Mouse (Mus musculus) layer of hippocampus, adult 11-12 months (tissue): ENCODE measurements at regions not wholly inside any gene's neighbourhood (a gene's known extent, or its start where the extent isn't known, plus 50 kb on each side); places are given as distances from the start of the nearest gene placed in this dataset.
"Not testable (repeated sequence)": the region's sequence is repeated elsewhere in the genome, so short reads cannot be mapped to it uniquely, and the experiment has no call there.

Experiments
- DNase-seq: peaks from one replicate; pipeline ENCODE4 v3.0.0; 2022; ENCODE audit warnings: low spot score

- no peak for DNase-seq
Measured at GRCm38 (mm10) chr3:130827021-130827420, 96.8 kb upstream of the Rpl34 start.

DNA sequence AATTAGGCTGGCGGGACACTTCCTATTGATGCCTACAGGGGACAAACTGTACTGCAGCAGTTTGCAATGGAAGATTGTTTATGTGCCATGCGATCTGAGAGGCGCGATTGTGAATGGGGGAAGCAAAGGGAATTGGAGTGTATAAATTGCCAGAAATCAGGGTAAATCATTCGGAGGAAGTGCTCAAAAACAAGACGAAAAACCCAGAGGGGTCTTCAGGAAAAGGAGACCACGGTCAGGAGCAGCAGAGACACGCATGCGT is 89.6 kb upstream of the Rpl34 start:
- no peak for DNase-seq

DNA sequence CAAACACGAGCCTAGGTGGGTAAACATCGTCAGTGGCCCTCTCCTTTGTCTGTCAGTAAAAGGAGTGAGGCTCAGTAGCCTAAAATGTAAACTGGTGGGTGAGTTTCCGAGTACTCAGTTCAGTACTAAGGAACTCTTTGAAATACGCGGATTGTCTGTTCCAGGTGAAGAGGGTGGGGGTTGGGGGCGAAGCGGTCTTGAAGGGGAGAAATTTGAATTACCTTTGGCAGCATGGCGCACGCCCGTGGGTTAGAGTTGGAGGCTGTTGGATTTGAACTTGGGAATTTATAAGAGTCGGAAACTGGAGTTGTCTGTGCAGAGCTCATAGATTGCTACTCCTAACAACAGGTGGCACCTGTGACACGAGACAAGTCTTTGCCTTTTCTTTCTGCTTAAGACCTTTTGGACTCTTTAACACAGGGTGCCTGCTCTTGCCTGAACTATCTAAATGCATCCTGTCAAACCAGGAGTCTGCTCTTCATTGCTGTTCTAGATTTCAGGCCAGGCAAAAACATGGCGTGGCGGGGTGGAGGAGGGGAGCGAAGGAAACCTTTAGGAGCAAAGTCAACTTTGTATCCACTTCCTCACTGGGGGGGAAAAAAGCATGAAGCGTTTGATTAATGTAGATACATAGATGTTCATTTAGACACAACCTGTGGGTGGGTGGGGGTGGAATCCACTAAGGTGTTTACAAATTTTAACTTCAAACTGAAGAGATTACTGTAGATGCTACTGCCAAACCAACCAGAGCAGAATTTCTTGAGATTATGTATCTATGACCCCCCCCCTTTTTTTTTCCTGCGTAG is 89.0 kb upstream of the Rpl34 start:
- no peak for DNase-seq

GRCm38 (mm10) chr3:130818467-130819030 is 88.4 kb upstream of the Rpl34 start:
- DNase-seq: peak; percentile 87

DNA sequence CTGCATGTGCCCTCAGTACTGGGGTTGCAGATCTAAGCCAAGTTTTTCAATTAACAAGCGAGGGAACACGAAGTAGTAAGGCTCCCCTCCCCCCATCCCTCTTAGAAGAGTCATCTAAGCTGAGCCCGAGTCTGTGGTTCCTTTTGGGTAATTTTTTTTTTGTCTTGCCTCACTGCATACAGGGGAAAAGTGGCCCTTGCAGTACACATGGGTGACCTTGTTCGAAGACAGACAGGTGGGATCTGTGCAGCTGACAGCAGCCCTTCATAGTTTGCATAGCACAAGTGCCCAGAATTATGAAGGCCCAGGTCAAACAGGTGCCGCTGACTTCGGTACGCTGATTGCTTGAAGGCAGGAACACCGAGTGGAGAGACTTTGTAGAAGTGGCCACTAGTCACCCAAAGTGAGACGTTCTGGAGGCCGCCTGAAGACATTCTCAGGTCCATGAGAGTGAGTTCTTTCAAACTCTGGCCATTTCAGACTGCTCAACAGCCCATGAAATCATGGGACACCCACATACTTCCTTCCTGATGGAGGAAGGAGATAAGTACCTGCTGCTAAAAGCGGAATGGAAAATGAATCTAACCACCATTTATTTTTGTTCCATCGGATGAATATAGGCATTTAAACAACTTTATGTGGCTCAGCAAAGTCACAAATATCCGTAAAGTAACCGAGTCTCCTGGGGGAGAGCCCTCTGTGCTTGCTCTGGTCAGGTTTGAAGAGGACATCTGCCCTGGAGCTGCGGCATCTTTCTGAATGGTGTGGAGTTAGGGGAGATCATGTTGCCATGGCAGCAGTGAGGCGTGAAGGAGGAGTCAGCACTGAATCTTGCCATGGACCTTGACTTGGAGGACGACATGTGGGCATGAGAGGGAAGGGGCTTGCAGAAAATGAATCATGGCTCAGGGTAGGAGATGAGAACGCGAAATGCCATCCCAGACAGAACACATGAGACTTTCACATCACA is 79.8 kb upstream of the Rpl34 start:
- DNase-seq: no peak

- no peak for DNase-seq
Measured at GRCm38 (mm10) chr3:130805345-130805744, 75.1 kb upstream of the Rpl34 start.

GRCm38 (mm10) chr3:130804327-130804662 is 74.1 kb upstream of the Rpl34 start:
- DNase-seq: no peak

DNA sequence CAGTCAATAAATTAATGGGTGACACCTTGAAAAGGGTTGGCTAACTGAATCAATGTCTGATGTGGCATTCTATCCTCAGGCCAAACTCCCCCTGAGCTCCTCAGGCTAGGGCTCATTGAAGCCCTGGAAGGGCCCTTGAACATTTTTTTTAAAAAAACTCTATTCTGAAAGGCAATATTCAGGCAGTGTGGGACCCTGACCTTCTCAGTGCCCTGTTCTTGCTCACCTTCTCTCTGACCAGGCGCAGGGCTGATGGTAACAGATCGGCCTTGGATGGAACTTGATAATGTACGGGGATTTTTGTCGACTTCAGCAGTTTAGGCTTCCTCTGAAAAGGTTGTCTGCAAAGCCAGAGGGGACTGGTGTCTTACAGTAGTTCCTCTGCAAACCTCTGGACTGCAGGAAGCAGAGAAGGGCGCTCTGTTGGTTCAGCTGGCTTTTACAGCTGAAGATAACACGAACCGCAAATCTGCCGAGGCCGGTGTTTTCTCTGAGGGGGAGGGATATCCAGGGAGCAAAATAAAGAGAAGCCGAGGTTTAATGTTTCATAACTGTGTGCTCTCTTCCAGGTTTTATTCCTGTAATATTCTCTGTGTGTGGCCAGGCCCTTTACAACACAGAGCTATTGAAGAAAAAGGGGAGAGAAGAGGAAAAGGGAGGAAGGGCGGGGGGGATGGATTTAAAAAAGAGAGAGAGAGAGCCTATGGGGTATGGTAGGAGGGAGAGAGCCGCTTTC is 73.6 kb upstream of the Rpl34 start:
- no peak for DNase-seq

DNA sequence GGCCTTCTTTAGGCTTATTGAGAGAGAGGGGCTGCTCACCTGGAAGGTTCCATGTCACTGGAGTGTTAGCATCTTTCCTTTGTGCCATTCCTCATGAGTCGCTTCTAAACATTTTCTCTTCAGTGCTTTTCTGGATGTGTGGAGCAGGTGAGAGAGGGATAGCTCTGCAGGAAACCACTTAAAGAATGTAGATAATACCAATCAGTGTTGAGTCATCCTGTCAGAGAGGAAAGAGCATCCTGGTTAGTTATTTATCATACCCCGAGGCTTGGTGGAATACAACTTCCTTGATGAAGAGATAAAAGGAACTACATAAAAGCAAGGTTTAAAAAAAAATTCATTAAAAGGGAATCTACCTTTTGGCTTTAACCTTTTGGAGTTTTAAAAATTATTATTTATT is 69.8 kb upstream of the Rpl34 start:
- DNase-seq: no peak

DNA sequence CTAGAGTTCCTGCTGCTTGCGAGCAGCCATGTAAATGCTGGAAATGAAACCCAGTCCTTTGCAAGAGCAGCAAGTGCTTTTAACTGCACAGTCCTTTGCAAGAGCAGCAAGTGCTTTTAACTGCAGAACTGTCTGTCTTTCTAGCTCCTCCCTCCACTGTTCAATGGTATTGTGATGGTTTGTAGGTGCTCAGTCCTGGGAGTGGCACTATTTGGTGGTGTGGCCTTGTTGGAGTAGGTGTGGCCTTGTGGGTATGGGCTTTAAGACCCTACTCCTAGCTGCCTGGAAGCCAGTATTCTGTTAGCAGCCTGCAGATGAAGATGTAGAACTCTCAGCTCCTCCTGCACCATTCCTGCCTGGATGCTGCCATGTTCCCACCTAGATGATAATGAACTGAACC is 67.8 kb upstream of the Rpl34 start:
- not testable (repeated sequence) for DNase-seq

DNA sequence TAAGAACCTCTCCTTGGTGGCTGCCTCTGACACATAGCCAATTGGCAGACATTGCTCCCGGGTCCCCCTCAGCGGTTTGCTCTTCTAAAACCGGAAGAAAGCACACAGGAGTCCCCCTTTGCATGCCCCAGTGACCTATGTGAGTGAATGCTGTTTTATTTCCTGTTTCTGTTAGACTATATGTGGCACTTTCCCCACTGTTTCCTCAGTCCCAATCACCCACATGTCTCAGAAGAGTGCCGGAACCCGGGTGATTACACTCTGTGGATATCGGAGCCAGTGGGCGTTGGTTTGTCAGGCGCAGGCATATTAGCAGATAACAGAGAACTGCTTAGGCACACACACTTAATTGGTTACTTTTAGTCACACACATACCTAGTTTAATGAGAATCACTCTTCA is 66.3 kb upstream of the Rpl34 start:
- DNase-seq: no peak

DNA sequence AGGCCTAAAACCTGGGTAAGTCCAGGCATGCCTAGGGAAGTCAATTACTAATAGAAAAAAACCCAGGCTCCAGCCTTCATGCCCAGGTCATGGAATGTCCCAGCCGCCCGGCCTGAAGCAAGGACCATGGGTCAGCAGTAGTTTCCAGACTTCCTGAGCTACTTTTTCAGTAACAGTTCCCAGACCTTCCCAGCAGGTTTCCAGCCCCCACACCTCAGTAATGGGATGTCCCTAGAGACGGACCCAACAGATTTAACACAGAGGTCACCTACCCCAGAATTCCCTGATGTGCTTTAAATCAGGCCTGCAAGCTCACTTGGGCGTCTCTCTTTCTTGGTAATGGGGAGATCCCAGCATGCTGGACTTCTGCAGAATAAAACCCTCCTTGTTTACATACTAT is 65.2 kb upstream of the Rpl34 start:
- no peak for DNase-seq

DNA sequence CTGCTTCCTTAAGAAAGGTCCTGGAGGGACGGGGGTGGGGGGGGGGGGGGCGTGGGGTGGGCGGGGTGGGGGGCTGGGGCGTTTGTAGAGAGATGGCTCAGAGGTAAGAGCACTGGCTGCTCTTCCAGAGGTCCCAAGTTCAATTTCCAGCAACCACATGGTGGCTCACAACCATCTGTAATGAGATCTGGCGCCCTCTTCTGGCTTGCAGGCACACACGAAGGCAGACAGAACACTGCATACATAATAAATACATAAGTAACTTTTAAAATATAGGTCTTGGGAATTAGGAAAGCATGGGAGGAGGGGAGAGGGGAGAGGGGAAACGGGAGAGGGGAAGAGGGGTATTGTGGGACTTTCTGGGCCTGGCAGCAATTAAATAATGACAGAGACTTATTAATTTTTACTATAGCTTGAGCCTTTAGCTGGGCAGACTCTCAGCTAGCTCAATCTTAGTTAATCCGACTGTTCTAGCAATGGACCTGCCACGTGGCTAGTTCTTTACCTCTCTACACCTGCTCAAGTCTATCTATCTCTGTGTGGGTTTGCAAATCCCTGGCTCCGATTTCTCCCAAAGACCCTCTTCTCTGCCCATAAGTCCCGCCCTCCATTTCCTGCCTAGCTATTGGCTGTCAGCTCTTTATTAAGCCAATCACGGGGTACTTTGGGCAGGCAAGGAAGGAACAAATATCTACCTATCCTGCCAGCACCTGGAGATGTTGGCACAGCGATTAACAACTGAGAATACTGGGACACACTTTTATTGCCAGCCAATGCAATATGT is 64.1 kb upstream of the Rpl34 start:
- DNase-seq: no peak

DNA sequence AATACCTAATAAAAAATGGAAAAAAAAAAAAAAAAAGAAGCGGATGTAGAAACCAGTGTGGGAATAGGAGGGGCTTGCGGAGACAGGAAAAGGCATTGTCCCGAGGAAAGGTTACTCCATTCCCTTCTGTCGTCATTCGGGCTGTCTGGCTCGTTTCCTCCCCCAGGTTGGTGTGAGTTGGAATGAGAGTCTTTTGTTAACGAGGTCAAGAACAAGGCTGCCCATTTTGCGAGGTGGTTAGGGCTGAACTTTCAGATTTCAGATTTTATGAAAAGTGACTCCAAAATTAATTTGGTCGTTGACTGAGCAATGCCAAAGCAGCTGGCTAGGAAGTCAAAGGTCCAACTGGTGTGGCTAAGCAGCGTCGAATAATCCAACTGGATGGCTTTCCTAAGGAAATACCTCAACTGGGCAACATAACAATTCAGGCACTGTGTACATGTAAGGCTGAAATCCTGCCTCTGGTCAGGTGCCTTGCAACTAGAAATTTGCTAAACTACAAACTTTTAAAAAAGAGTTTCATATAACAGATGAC is 50.6 kb upstream of the Rpl34 start:
- DNase-seq: no peak
